Mouse (Mus musculus): ENCODE measurements around the gene Arhgap20.

- TF ChIP-seq POLR2A (IDR thresholded peaks at IDR 0.05; ENCODE audit: borderline replicate concordance, insufficient read depth, low read length) (no peak), CTCF (IDR thresholded peaks at IDR 0.05; ENCODE audit: borderline replicate concordance, insufficient read depth, low read depth, low read length) (no peak)
These were observed 1.3 kb downstream of the Arhgap20 start for GRCm38 (mm10) chr9:51766175-51767062.

All from cerebellum, adult 2 months (tissue).